Mouse (Mus musculus) embryo, embryonic 10 days (tissue): ENCODE results near the gene Slc6a21.

Experiments
- DNase-seq: peaks from one replicate; pipeline ENCODE4 v3.0.0-alpha.2; 2015; ENCODE audit warnings: low spot score

The Slc6a21 gene

DNA sequence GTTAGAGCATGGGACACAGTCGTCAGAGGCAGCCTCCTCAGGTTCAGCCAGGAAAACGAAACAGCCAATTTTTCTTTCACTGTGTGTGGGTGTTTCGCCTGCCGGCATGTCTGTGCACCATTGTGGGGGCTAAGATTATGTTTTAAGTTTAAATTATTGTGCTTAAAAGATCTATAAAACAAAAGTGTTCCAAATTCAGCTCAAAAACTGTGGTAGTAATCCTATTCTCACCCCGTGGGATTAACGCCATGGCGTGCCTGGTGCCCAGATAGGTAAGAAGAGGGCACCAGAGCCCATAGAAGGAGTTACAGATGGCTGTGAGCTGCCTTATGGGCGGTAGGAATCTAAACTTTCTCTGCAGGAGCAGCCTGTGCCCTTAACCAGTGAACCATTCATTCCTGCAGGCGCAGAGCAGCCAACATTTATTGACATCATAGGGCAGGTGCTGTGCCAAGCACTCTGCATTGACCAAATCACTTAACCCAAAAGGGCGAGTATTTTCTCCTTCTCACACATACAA lies 37.9 kb downstream of the Slc6a21 start:
- DNase-seq: no peak

DNA sequence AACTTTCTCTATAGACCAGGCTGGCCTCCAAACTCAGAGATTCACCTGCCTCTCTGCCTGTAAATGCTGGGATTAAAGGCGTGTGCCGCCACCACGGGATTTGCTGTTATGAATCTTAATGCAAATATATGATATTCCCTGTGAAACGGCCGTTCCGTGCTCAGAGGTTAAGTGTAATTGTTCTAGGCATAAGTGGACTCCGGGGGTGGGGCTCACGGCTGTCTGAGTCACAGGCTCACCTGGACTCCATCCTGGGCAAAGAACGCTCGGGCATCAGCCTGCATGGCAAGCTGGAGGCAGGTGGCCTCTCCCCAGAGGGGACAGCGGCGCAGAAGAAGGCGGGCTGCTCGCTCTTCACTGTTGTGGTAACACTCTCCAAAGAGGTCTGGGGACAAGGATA lies 39.2 kb downstream of the Slc6a21 start:
- no peak for DNase-seq

- no peak for DNase-seq
These were observed 44.9 kb downstream of the Slc6a21 start for GRCm38 (mm10) chr7:45322245-45322644.

- no peak for DNase-seq
These were observed 45.8 kb downstream of the Slc6a21 start for GRCm38 (mm10) chr7:45323069-45323468.

DNA sequence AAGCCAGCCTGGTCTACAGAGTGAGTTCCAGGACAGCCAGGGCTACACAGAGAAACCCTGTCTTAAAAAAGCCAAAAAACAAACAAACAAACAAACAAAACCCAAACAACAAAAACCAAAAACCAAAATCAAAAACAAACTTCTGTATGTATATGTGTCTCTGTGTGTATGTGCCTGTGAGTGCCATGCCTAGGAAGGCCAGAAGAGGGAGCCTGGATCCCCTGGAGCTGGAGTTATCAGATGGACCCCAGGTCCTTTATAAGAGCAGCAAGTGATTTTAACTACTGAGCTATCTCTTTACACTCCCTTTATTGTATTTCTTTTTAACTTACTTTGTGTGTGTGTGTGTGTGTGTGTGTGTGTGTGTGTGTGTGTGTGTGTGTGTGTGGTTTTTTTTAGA lies 48.5 kb downstream of the Slc6a21 start:
- DNase-seq: no peak

- no peak for DNase-seq
These were observed 51.6 kb downstream of the Slc6a21 start for GRCm38 (mm10) chr7:45328841-45329475.

DNA sequence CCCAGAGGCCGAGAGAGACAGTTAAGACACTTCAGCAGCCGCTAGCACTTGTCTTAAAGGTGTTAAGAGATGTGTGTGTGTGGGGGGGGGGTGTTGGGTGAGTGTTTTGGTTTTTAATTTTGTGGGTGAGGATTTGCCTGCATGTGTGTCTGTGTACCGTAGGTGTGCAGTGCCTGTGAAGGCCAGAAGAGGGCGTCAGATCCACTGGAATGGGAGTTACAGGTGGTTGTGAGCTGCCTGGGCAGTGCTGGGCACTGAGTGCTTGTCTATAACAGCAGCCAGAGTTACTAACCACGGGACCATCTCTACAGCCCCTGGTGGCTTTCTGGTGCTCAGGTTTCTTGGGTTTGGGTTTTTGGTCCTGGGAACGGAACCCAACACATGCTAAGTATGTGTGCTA lies 54.2 kb downstream of the Slc6a21 start:
- DNase-seq: no peak

DNA sequence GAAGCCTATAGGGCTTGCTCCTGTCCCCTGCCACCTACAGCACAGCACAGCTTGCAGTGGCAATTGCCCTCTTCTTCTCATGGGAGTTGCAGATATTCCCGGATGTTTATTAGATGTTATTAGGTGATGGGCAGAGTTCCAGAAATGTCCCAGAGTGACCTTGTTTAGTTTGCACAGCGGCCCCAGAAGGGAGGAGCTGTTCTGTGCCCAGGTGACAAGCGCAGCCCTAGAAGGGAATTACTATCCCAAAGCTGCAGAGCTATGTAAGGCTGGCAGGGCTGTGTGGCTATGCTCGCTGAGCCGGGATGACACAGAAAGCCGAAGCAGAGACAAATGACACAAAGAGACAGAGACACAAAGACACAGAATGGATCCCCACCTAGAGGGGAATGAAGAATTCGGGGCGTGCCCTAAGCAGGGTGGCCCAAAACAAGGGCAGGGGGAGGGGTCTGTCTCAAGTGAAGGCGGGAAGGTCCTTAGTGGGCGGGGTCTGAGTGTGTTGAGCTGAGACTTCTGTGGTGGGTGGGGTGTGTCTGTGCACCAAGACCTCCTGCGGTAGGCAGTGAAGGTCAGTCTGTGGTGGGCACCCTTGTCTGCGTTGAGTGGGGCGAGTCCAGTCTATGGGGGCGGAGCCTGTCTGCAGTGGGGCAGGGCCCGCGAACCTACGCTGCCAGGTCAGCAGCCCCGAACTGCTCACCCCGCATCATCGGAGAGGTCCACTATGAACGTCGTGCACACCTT lies 55.5 kb downstream of the Slc6a21 start:
- DNase-seq: peak; percentile 82

DNA sequence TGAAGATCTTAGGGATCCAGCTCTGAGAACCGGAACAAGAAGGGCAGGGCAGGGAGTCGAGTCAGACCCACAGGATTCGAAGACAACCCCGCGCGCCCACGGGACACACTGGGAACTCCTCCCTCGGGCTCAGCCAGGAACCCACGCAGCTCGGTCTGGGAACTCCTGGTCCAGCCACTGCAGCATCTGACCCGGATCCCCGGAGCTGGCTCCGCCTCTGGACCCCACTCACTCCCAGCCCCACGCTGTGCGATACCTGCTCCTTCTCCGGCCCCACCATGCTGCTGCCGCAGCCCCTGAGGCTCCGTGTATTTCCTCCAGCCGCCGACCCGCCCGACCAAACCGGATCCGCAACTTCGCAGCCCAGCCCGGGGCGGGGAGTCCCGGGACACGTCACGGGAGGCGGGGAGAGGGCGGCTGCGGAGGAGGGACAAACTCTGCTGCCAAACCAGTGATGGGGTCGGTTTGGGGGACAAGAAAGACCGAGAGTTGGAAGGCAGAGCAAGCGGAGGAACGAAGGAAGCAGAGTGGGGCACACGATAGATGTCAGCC lies 56.2 kb downstream of the Slc6a21 start, which contains the start of gene Trpm4:
Gene Trpm4, minus strand, starts transcription at position 350 of the 552 bp plus-strand sequence.
- DNase-seq: peak; percentile 83

GRCm38 (mm10) chr7:45334605-45335004 lies 57.3 kb downstream of the Slc6a21 start:
- DNase-seq: no peak

GRCm38 (mm10) chr7:45335056-45335455 lies 57.7 kb downstream of the Slc6a21 start, which contains the start of gene Hrc:
Gene Hrc (plus strand): TSS chr7:45335290.
- DNase-seq: peak; percentile 9

DNA sequence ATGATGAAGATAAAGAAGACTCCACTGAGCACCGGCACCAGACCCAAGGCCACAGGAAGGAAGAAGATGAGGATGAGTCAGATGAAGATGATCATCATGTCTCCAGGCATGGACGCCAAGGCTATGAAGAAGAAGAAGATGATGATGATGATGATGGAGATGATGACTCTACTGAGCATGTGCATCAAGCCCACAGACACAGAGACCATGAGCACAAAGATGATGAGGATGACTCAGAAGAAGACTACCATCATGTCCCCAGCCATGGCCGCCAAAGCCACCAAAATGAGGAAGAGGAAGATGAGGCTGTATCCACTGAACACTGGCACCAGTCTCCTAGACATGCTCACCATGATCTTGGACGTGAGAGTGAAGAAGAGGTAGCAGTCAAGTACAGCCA lies 59.0 kb downstream of the Slc6a21 start:
- no peak for DNase-seq

- DNase-seq: no peak
These were observed 60.2 kb downstream of the Slc6a21 start for GRCm38 (mm10) chr7:45337469-45337868.

GRCm38 (mm10) chr7:45338161-45338911 lies 61.0 kb downstream of the Slc6a21 start:
- peak; percentile 71 for DNase-seq
